Mouse (Mus musculus) olfactory bulb, adult 2 months (tissue): ENCODE data around the gene Dock6. TPM values are rescaled to one million over a fixed set of nuclear protein-coding genes. Genes with fewer than 3 reads are reported as not detected.

Experiments
- H3K27ac ChIP-seq: fragments of 200-500 bp; 2 replicates; pipeline ENCODE4 v1.5.1; 2012; ENCODE audit warnings: low read depth, low read length; ENCODE audit not compliant: insufficient read depth
- H3K4me1 ChIP-seq: fragments of 200-500 bp; 2 replicates; pipeline ENCODE4 v1.6.1; 2012; ENCODE audit warnings: low read length; ENCODE audit not compliant: control insufficient read depth, insufficient read depth
- H3K4me3 ChIP-seq: fragments of 200-500 bp; 2 replicates; pipeline ENCODE4 v1.5.1; 2012; ENCODE audit warnings: mild to moderate bottlenecking, low read depth, low read length, moderate library complexity; ENCODE audit not compliant: insufficient read depth
- CTCF ChIP-seq: fragments of 200-500 bp; IDR thresholded peaks from 2 replicates; pipeline ENCODE4 v1.5.1; 2012; ENCODE audit warnings: low read depth, mild to moderate bottlenecking, low read length, moderate library complexity; ENCODE audit not compliant: insufficient read depth
- POLR2A ChIP-seq: fragments of 200-500 bp; IDR thresholded peaks from 2 replicates; pipeline ENCODE4 v1.6.1; 2012; ENCODE audit warnings: mild to moderate bottlenecking, low read depth, low read length, moderate library complexity; ENCODE audit not compliant: insufficient read depth
- WGBS: fragments of 180-500 bp; shearing (Covaris S2); methylation state at CpG from one replicate; pipeline ENCODE4 v1.1.7; 2018; 5-methylcytosine and 5-hydroxymethylcytosine counted together
- polyA plus RNA-seq: library from polyadenylated mRNA; stranded (reverse); fragments of >200 nt; gene quantifications from 2 replicates; pipeline ENCODE4 v1.2.4, GENCODE M21; 2012; ENCODE audit warnings: low replicate concordance; ENCODE audit not compliant: missing spikeins, insufficient read depth, insufficient read length

Dock6 gene
- polyA plus RNA-seq, 1 experiment, result not detected

GRCm38 (mm10) chr9:21837690-21838089 is 14.7 kb downstream of the Dock6 start:
- no peak overlapping the region for H3K27ac ChIP-seq
- TF ChIP-seq POLR2A (no peak), CTCF (no peak)
- H3K4me1 ChIP-seq, result peaks cover 5% of the 10 kb centered on the region
- H3K4me3 ChIP-seq, result no peak overlapping the region
- 97% methylated on average over 2 of the region's 2 CpGs for WGBS

- no peaks in the 10 kb centered on the region for H3K4me1 ChIP-seq
- TF ChIP-seq POLR2A (no peak), CTCF (no peak)
- whole genome bisulfite sequencing, result 92% methylated on average over 15 of the region's 15 CpGs
- H3K4me3 ChIP-seq, result no peak within 1 kb of the TSS
- no peak within 1 kb of the TSS for H3K27ac ChIP-seq
Measured at GRCm38 (mm10) chr9:21835258-21835912, 17.1 kb downstream of the Dock6 start, which contains the start of gene Angptl8. TSS of gene Angptl8 (plus strand) at chr9:21835510.

GRCm38 (mm10) chr9:21831558-21832240 is 20.7 kb downstream of the Dock6 start:
- TF ChIP-seq CTCF (no peak), POLR2A (no peak)
- no peak overlapping the region for H3K4me3 ChIP-seq
- H3K4me1 ChIP-seq, result no peaks in the 10 kb centered on the region
- H3K27ac ChIP-seq, result no peak overlapping the region
- 83% methylated on average over 20 of the region's 20 CpGs for WGBS

- H3K4me1 ChIP-seq, result no peaks in the 10 kb centered on the region
- TF ChIP-seq POLR2A, result no peak
- 81% methylated on average over 11 of the region's 11 CpGs for WGBS
- no peak overlapping the region for H3K4me3 ChIP-seq
- H3K27ac ChIP-seq, result no peak overlapping the region
Measured at GRCm38 (mm10) chr9:21830936-21831335, 21.5 kb downstream of the Dock6 start.

GRCm38 (mm10) chr9:21830461-21830850 is 22.0 kb downstream of the Dock6 start:
- 77% methylated on average over 5 of the region's 5 CpGs for WGBS
- Histone ChIP-seq H3K4me1 (peaks cover under 1% of the 10 kb centered on the region; the same call in 1 of the 2 replicates), H3K27ac (no peak overlapping the region), H3K4me3 (no peak overlapping the region)
- TF ChIP-seq POLR2A, result no peak
- no peak for TF ChIP-seq CTCF

- TF ChIP-seq POLR2A (no peak), CTCF (no peak)
- Histone ChIP-seq H3K4me3 (no peak overlapping the region), H3K27ac (no peak overlapping the region), H3K4me1 (peaks cover 3% of the 10 kb centered on the region; the same call in 1 of the 2 replicates)
- WGBS, result 93% methylated on average over 14 of the region's 14 CpGs
Measured at GRCm38 (mm10) chr9:21829834-21830460, 22.5 kb downstream of the Dock6 start.

GRCm38 (mm10) chr9:21824366-21824765 is 28.1 kb downstream of the Dock6 start:
- Histone ChIP-seq H3K4me1 (peaks cover 3% of the 10 kb centered on the region; the same call in 1 of the 2 replicates), H3K4me3 (no peak overlapping the region), H3K27ac (no peak overlapping the region)
- 77% methylated on average over 10 of the region's 10 CpGs for WGBS
- TF ChIP-seq CTCF (no peak), POLR2A (no peak)

- H3K4me3 ChIP-seq, result no peak overlapping the region
- H3K4me1 ChIP-seq, result peaks cover 3% of the 10 kb centered on the region; the same call in 1 of the 2 replicates
- no peak for TF ChIP-seq CTCF
- TF ChIP-seq POLR2A, result no peak
- H3K27ac ChIP-seq, result no peak overlapping the region
- 74% methylated on average over 4 of the region's 4 CpGs for WGBS
Measured at GRCm38 (mm10) chr9:21823957-21824356, 28.5 kb downstream of the Dock6 start.

GRCm38 (mm10) chr9:21822686-21823085 is 29.7 kb downstream of the Dock6 start:
- Histone ChIP-seq H3K4me3 (no peak overlapping the region), H3K4me1 (peaks cover 3% of the 10 kb centered on the region; the same call in 1 of the 2 replicates), H3K27ac (no peak overlapping the region)
- TF ChIP-seq POLR2A (no peak), CTCF (no peak)
- WGBS, result 89% methylated on average over 6 of the region's 6 CpGs
